Mouse (Mus musculus) gastrocnemius, postnatal 25 days (tissue): ENCODE data around the gene 4930447C04Rik. TPM values are rescaled to one million over a fixed set of nuclear protein-coding genes. Genes with fewer than 3 reads are reported as not detected.
A peak's percentile ranks its signal among the peaks of the same experiment; 100 is the strongest.

Source experiments
- DNase-seq: peaks from one replicate; pipeline ENCODE4 v3.0.0; 2022
- total RNA-seq, 2 experiments: library from RNA; stranded (reverse); gene quantifications; 1 replicate in 1 of 2; 2 replicates in 1 of 2; pipeline ENCODE4 v1.2.3; 2021

Gene 4930447C04Rik
- total RNA-seq, 2 experiments from 2014 or later = 0.38 to 0.54 TPM

DNA sequence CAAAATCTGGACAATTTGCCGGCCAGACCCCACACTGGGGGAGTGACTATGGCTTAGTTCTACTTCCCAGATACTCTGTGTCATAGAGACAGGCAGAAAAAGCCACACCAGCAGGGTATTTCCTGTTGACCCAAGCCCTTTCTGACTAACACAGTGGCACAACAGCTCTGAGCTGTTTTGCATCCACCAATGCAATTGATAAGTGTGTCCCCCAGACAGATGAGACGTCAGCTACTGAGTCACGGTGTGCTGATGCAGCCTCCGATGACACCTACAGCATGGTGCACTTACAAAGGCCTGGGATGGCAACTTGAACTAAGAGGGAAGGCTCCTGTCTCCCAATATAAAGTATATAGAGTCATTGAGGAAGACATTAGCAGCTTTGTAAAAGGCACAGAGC, 103.3 kb downstream of the 4930447C04Rik start:
- DNase-seq = no peak

- DNase-seq = no peak
These were observed 105.0 kb downstream of the 4930447C04Rik start for GRCm38 (mm10) chr12:72835518-72836015.

- no peak for DNase-seq
These were observed 105.6 kb downstream of the 4930447C04Rik start for GRCm38 (mm10) chr12:72834773-72835517.

DNA sequence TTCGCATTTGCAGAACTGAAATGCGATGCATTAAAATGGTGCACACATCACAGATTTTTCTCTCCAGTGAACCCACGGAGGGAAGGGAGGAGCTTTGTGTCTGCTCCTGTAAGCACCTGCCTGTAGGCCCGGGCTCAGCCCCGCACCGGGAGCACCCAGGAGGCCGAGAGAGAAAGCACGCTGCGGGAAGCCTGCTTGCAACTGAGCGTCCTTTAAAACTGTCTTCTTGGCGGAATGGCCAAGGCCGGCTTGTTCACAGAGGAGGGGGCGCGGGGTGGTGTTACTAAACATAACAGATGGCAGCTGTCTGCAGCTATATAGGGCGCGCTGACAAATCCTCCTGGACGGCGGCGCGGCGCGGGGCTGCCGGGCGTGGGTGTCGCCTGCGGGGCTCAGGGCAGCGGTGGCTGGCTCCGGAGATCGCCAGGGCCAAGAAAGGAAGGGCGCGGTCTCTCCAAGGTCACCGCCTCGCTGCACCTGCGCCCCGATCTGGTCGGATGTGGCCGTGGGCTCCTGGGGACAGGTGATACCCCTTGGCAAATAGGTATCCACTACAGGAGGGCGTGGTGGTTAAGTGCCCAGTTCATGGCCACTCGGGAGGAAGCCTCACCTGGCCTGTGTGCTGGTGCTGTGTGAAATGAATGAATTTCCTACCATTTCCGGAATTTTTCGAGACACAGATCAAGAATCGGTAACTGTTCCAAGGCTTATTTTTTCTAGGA, 108.7 kb downstream of the 4930447C04Rik start:
- peak; percentile 42 for DNase-seq

Other genes starting within 250 kb of the 4930447C04Rik start
- gene Ppm1a, start 183.3 kb downstream of the 4930447C04Rik start, total RNA-seq = 100 to 1,000 TPM; 215 to 234 TPM
- gene Six6, start 882 bp downstream of the 4930447C04Rik start, total RNA-seq = not detected
- gene Six1, start 113.1 kb upstream of the 4930447C04Rik start, total RNA-seq = 10 to 100 TPM; 47.7 to 51.0 TPM
- 10 to 100 TPM; 12.3 to 13.2 TPM for gene Six4, start 172.7 kb upstream of the 4930447C04Rik start, total RNA-seq
- gene Mnat1, start 182.9 kb upstream of the 4930447C04Rik start, total RNA-seq = 10 to 100 TPM; 16.1 to 17.2 TPM